Mouse (Mus musculus) brown adipose tissue, adult 24 weeks (tissue): ENCODE results near the gene Ezh1. TPM values are rescaled to one million over a fixed set of nuclear protein-coding genes. Genes with fewer than 3 reads are reported as not detected.

Experiments used
- H3K27ac ChIP-seq: fragments of 200-500 bp; replicated peaks from 2 replicates; pipeline ENCODE4 v1.5.1; 2012; ENCODE audit warnings: low read depth, mild to moderate bottlenecking, low read length
- H3K4me1 ChIP-seq: fragments of 200-500 bp; 2 replicates; pipeline ENCODE4 v1.6.1; 2012; ENCODE audit warnings: low read length, mixed read lengths; ENCODE audit not compliant: control insufficient read depth, insufficient read depth, insufficient read length
- H3K4me3 ChIP-seq: fragments of 200-500 bp; 2 replicates; pipeline ENCODE4 v1.5.1; 2012; ENCODE audit warnings: low read depth, mild to moderate bottlenecking, low read length, moderate library complexity; ENCODE audit not compliant: insufficient read depth
- polyA plus RNA-seq: library from polyadenylated mRNA; stranded (reverse); fragments of >200 nt; gene quantifications from 2 replicates; pipeline ENCODE4 v1.2.4, GENCODE M21; 2012; ENCODE audit not compliant: missing spikeins, insufficient read depth, insufficient read length

Ezh1 gene
- polyA plus RNA-seq, 1 experiment: 20.7 TPM

DNA sequence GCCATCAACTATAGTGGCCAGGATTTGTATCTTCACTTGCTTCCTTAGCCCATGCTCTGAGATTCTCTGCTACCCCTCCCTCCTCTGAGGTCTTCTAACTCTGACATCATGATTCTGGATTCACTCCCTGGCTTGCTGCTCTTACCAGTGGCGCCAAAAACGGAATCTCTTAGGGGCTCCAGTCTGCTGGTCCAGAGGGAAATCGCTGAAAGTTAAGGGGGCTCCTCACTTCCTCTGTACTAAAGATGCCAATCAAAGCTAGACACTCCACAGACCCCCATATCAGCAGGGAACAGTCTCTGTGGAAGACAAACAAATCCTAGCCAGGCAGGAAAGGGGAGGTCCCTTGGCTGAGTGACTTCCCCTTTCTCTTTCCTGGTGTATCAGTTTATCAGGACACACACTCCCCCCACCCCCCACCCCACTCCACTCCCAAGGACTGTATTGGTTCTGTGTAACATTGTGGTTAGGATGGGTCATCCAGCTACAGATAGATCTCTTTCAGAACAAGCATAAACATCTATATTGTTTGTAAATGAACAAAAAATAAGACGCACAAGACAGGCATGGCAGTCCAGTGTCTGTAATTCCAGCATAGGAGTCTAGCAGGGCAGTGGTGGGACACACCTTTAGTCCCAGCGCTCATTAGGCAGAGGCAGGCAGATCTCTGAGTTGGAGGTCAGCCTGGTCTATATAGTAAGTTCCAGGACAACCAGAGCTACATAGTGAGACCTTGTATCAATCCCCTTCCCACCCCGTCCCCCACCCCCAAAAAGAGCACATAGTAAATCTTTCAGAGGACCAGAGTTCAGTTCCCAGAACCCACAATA is 6.0 kb upstream of the Ezh1 start:
- Histone ChIP-seq H3K4me3 (peak overlapping the region; percentile 53), H3K27ac (peak overlapping the region; percentile 99), H3K4me1 (peaks cover 11% of the 10 kb centered on the region)

- Histone ChIP-seq H3K27ac (peak overlapping the region; percentile 99), H3K4me1 (peaks cover 11% of the 10 kb centered on the region), H3K4me3 (peak overlapping the region; percentile 53)
Measured at GRCm38 (mm10) chr11:101230991-101231871, 5.0 kb upstream of the Ezh1 start.

- peak overlapping the region; percentile 99 for H3K27ac ChIP-seq
- H3K4me3 ChIP-seq: peak overlapping the region; percentile 53
- H3K4me1 ChIP-seq: peaks cover 11% of the 10 kb centered on the region
Measured at GRCm38 (mm10) chr11:101230526-101230925, 4.3 kb upstream of the Ezh1 start.

GRCm38 (mm10) chr11:101230061-101230511 is 3.8 kb upstream of the Ezh1 start:
- Histone ChIP-seq H3K4me3 (peak overlapping the region; percentile 53; the same call in 1 of the 2 replicates), H3K27ac (peak overlapping the region; percentile 99), H3K4me1 (peaks cover 11% of the 10 kb centered on the region)

GRCm38 (mm10) chr11:101229361-101229900 is 3.2 kb upstream of the Ezh1 start:
- Histone ChIP-seq H3K4me3 (0 out of 2 replicates have a peak overlapping the region, but pooled peaks have one; percentile 15), H3K4me1 (peaks cover 11% of the 10 kb centered on the region), H3K27ac (peak overlapping the region; percentile 99)

DNA sequence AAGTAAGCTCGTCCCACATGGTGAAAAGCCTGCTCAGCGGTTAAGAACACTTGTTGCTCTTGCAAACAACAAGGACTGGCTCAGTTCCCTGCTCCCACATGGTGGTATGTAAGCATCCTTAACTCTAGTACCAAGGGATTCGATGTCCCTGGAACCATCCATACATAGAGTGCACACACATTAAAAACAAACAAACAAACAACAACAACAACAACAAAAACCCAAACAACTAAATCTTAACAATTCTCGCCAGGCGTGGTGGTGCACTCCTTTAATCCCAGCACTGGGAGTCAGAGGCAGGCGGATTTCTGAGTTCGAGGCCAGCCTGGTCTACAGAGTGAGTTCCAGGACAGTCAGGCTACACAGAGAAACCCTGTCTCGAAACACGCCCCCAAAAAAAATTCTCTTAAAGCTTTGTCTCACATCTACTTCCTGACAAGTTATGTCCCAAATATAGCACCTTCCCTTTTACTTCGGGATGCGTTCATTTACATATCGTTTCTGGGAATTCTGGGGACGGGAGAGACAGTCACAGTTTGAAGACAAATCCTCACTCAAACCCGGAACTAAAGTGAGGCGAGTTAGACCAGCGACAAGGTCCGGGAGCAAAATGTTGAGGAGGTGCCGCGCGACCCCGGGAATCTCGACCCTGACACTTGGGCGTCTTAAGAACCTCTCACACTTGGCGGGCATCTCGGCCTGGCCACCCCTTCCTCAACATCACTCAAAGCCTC is 765 bp downstream of the Ezh1 start:
- Histone ChIP-seq H3K27ac (peak overlapping the region; percentile 89), H3K4me3 (peak overlapping the region; percentile 78), H3K4me1 (peaks cover 15% of the 10 kb centered on the region)

- H3K4me1 ChIP-seq: peaks cover 7% of the 10 kb centered on the region; the same call in 1 of the 2 replicates
- H3K4me3 ChIP-seq: peak overlapping the region; percentile 20; the same call in 1 of the 2 replicates
- H3K27ac ChIP-seq: peak overlapping the region; percentile 89
Measured at GRCm38 (mm10) chr11:101224337-101224736, 1.9 kb downstream of the Ezh1 start.

- Histone ChIP-seq H3K27ac (peak overlapping the region; percentile 71), H3K4me3 (no peak overlapping the region), H3K4me1 (peaks cover 8% of the 10 kb centered on the region)
Measured at GRCm38 (mm10) chr11:101221306-101221986, 4.8 kb downstream of the Ezh1 start.

GRCm38 (mm10) chr11:101220853-101221252 is 5.4 kb downstream of the Ezh1 start:
- Histone ChIP-seq H3K4me1 (peaks cover 8% of the 10 kb centered on the region), H3K27ac (peak overlapping the region; percentile 71)

DNA sequence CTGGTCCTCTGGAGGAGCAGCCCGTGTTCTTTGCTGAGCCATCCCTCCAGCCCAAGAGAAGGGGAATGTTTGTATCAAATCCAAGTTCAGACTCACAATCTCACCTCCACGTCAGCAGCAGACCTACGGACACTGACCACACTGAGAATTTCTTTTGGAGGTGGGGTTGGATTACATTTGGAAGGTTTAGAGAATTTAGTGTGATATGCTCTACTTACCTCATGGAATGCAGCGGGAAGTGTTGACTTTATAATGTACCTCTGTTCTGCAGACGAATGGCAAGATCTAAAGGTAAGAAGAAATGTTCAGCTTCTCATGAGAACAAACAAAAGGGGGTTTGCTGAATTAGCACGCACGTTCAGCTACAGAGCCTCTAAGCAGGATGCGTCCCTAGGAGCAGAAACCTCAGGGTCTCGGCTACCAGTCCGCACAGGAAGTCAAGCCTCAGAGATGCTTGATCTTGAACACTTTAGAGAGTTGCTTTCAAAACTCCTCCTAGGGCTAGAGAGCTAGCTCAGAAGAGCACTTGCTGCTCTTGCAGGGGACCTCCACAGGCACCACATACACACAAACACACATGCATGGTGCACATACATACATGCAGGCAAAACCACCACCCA is 7.7 kb downstream of the Ezh1 start:
- Histone ChIP-seq H3K27ac (peak overlapping the region; percentile 47), H3K4me1 (peaks cover 12% of the 10 kb centered on the region), H3K4me3 (no peak overlapping the region)

More at GRCm38 (mm10) chr11:101220853-101221252, 5.4 kb downstream of the Ezh1 start:
- no peak overlapping the region for H3K4me3 ChIP-seq

DNA sequence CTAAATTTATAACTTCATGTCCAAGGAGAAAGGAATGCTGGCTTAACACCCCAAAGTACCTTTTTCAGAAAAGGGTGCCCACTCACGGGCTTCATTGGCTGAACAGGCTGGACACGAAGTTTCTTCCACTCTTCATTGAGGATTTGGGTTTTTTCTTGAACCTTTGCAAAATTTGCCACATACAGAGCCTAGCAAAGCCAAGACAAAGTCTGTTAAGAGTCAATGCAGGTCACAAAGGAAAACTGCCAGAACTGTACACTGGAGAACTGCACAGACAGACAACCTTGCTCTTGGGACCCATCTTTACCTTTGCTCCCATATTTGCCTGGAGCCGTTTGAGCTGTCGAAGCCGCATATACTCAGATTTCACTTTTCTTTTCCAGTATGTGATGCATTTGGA is 9.3 kb downstream of the Ezh1 start:
- Histone ChIP-seq H3K4me1 (peaks cover 12% of the 10 kb centered on the region), H3K4me3 (no peak overlapping the region), H3K27ac (peak overlapping the region; percentile 84)

DNA sequence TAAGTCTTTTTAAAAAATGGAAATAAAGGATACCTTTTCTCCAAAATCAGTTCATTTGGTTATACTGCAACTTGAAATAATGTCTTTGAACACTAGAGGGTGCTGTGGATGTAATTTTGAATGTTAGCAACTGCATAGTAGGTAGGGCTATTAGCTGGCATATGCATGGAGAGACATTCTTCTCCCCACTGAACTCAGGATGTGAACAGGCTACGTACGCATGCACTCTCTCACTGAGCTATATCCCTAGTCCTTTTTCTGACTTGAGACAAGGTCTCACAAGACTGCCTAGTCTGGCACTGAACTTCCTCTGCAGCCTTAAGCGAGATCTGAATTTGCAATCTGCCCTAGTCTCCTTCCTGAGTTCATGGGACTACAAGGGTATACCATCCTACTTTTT is 14.3 kb downstream of the Ezh1 start:
- Histone ChIP-seq H3K4me1 (0 out of 2 replicates have a peak, but pooled peaks cover 3% of the 10 kb centered on the region), H3K27ac (peak overlapping the region; percentile 42), H3K4me3 (no peak overlapping the region)

- Histone ChIP-seq H3K4me3 (no peak overlapping the region), H3K27ac (no peak overlapping the region), H3K4me1 (no peaks in the 10 kb centered on the region)
Measured at GRCm38 (mm10) chr11:101200986-101201385, 25.3 kb downstream of the Ezh1 start.
